Mouse (Mus musculus): ENCODE measurements around the gene Gm45713.
"Not testable (repeated sequence)": the region's sequence is repeated elsewhere in the genome, so short reads cannot be mapped to it uniquely, and the experiment has no call there.

The Gm45713 gene

GRCm38 (mm10) chr7:45124224-45125143 is 11.5 kb downstream of the Gm45713 start, which contains the start of gene Rps11:
Gene Rps11 (minus strand): TSS chr7:45124439.
- DNase-seq (ENCODE audit: low spot score in 2 of 2), result peak; percentile 97 to 98

GRCm38 (mm10) chr7:45123186-45123570 is 12.9 kb downstream of the Gm45713 start:
- DNase-seq (ENCODE audit: low spot score in 2 of 2), result peak in 1 of 2 experiments; percentile 58

DNA sequence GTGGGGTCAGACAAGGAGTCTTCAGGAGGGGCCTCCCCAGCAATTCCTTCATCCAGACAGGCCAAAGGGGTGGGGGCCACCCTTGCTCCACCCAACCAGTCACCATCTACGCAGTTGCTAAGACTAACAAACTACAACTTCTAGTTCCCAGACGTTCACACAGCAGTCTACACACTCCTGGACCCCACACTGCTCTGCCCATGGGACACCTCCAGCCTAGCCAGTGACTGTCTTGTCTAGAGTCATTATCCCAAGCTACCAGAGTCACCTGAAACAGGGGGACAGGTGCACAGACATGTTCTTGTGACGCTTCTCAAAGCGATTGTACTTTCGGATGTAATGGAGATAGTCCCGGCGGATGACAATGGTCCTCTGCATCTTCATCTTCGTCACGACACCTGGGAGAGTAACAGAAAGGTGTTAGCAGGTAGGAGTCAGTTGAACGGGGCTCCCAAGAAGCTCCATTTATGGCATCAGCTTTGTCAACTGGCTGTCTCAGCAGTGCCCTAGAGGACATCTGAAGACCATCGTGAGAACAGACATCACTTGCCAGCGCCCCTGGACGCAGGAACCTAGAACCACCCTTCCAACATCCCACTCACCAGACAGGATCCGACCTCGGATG is 13.4 kb downstream of the Gm45713 start:
- DNase-seq (ENCODE audit: low spot score in 2 of 2), result no peak

DNA sequence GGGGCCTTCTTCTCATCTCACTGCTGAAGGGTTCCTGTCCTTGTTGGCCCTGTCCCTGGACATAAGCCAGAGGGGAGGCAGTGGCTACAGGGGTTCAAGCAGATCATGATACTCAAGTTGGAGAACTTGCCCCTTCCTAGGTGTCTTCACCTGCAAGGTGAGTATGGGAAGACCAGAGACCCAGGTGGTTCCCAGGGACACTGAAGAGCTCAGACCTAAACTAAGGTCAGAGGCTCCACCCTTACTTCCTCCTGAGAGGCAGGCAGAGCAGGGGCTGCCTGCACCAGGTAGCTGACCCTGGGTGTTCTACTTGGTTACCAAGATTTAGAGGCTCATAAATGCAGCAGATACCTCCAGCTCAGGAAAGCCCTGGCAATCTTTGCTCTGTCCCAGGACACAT is 14.1 kb downstream of the Gm45713 start:
- no peak for DNase-seq (ENCODE audit: low spot score in 2 of 2)

DNA sequence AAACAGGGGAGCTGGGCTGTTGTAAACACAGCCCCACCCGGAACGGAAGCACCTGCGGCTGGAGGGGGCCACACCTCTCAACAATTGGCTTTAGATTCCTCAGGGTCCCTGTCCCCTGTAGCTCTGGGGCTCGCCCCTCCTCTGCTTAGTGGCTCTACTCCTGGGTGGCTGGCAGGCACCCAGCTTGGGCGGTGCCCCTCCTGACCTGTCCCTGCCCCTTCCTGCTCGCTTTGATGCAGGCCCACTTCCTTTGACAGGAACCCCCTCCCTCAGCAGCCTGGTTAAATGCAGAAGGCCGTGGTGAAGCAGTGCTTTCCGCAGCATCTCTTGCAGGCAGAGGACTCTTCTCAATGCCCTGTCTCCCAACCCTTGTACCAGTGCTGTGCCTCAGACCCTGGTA is 14.6 kb downstream of the Gm45713 start:
- peak; percentile 70 to 80 for DNase-seq (ENCODE audit: low spot score in 2 of 2)

GRCm38 (mm10) chr7:45119780-45120709 is 16.0 kb downstream of the Gm45713 start:
- DNase-seq (ENCODE audit: low spot score in 2 of 2), result no peak

- no peak for DNase-seq (ENCODE audit: low spot score in 2 of 2)
Observed at GRCm38 (mm10) chr7:45118336-45118735, 17.7 kb downstream of the Gm45713 start.

DNA sequence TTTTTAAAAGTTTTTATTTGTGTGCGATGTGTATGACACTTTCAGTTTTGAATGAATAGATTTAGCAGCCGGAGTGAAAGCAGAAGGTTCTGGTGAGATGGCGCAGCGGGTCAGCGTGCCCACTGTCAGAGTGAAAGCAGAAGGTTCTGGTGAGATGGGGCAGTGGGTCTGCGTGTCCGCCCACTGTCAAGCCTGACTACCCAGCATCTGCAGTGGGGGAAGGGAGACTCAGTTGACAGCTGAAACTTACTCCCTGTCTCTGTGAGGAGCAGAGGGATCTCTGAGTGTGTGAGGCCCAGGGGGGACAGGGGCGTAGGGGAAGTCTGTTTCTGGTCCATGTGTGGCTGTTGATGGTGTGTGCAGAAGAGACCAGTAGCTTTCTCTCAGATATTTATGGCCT is 18.5 kb downstream of the Gm45713 start:
- DNase-seq (ENCODE audit: low spot score in 2 of 2), result no peak

DNA sequence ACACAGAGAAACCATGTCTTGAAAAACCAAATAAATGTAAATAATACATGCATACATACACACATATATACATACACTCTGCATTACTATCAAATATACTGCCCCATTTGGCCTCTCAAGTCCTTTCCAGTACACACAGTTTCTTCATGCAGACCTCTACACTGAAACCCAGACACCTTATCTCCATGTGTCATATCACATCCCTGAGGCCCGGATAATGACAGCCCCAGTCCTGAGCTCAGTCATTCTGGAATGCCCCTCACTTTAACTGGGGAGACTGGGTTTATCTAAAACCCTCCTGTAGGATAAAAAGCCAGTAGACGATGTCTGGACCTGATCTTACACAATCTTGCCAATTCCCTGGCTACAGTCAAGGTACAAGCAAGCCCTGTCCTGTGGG is 22.6 kb downstream of the Gm45713 start:
- DNase-seq (ENCODE audit: low spot score in 2 of 2), result no peak

- DNase-seq (ENCODE audit: low spot score in 2 of 2), result no peak
Observed at GRCm38 (mm10) chr7:45112529-45112928, 23.5 kb downstream of the Gm45713 start.

GRCm38 (mm10) chr7:45111940-45112339 is 24.1 kb downstream of the Gm45713 start:
- no peak for DNase-seq (ENCODE audit: low spot score in 2 of 2)

DNA sequence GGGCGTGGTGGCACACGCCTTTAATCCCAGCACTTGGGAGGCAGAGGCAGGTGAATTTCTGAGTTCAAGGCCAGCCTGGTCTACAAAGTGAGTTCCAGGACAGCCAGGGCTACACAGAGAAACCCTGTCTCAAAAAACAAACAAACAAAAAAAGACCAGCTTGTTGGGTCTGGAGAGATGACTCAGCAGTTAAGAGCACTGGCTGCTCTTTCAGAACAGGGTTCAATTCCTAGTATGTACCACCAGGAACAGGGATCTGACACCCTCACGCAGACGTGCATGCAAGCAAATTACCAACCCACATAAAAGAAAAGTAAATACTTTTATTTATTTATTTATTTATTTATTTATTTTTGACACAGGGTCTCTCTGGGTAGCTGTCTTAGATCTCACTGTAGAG is 25.9 kb downstream of the Gm45713 start:
- DNase-seq (ENCODE audit: low spot score in 2 of 2), result not testable (repeated sequence)

GRCm38 (mm10) chr7:45107052-45107645 is 28.9 kb downstream of the Gm45713 start:
- no peak for DNase-seq (ENCODE audit: low spot score in 2 of 2)

GRCm38 (mm10) chr7:45106441-45106840 is 29.6 kb downstream of the Gm45713 start:
- no peak for DNase-seq (ENCODE audit: low spot score in 2 of 2)

- DNase-seq (ENCODE audit: low spot score in 2 of 2), result no peak
Observed at GRCm38 (mm10) chr7:45105491-45105890, 30.5 kb downstream of the Gm45713 start.

- DNase-seq (ENCODE audit: low spot score in 2 of 2), result no peak
Observed at GRCm38 (mm10) chr7:45104941-45105340, 31.1 kb downstream of the Gm45713 start.

DNA sequence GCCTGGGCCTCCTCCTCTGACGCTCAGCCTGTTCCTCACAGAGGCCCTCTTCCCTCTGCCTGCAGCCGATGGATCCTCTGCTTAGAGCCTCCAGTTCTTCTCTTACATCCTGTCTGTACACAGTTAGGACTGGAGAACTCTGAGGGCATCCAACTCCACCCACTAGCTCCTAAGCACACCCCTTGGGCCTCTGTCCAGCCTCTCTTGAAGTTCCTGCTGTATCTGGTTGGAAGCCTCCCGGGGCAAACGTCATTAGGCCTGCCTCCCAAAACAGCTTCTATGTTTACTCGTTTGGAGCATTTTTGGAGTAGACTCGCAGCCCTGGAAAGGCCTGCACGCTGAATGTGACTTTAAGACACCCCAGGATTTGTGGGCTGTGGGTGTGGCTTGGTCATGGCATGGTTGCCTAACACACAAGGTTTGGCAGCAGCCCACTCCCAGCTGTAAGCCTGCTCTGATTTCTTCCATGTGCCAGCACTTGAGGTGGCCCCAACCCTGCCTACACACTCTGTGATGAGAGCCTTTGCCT is 32.3 kb downstream of the Gm45713 start, which contains the start of gene Fcgrt:
TSS of gene Fcgrt (minus strand) at position 200 of the 529 bp plus-strand sequence.
- no peak for DNase-seq (ENCODE audit: low spot score in 2 of 2)

GRCm38 (mm10) chr7:45102940-45103585 is 33.0 kb downstream of the Gm45713 start:
- DNase-seq (ENCODE audit: low spot score in 2 of 2), result no peak

DNA sequence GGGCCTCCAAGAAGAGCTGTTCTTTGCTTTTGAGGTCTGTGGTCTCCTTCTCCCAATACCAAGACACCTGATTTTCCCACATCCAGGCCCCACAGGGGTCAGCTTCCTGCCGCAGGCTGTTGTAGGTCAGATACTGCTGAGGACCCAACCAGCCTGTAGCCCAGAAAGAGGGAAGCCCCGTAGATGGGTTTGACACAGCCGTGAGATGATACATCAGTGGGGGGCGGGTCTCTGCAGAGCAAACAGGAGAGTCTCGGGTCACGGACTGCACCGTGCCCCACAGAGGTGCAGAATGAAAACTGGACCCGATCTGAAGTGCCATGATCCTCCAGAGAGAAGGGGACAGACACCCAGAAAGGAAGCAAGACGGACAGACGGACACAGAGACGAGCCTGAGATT is 33.6 kb downstream of the Gm45713 start:
- no peak for DNase-seq (ENCODE audit: low spot score in 2 of 2)

GRCm38 (mm10) chr7:45100046-45100445 is 36.0 kb downstream of the Gm45713 start:
- DNase-seq (ENCODE audit: low spot score in 2 of 2), result no peak
